Mouse (Mus musculus): ENCODE results near the gene Pnma1. TPM values are rescaled to one million over a fixed set of nuclear protein-coding genes. Genes with fewer than 3 reads are reported as not detected.
A peak's percentile ranks its signal among the peaks of the same experiment; 100 is the strongest.
"Not testable (repeated sequence)": the region's sequence is repeated elsewhere in the genome, so short reads cannot be mapped to it uniquely, and the experiment has no call there.

Gene Pnma1
- polyA plus RNA-seq, 1 experiment: 0.40 TPM

- Histone ChIP-seq H3K27ac (ENCODE audit: insufficient read depth, low read length) (no peak overlapping the region), H3K4me3 (ENCODE audit: extremely low read depth, insufficient read depth, insufficient read length) (no peak overlapping the region; the same call in 1 of the 2 replicates)
Measured at GRCm38 (mm10) chr12:84113676-84114075, 34.6 kb downstream of the Pnma1 start.

GRCm38 (mm10) chr12:84110814-84111213 is 37.5 kb downstream of the Pnma1 start:
- 66% methylated on average over 4 of the region's 4 CpGs for WGBS
- TF ChIP-seq CTCF (IDR thresholded peaks at IDR 0.05; ENCODE audit: extremely low read depth, insufficient read depth, insufficient read length, insufficient replicate concordance) (no peak), POLR2A (IDR thresholded peaks at IDR 0.05; ENCODE audit: low read depth, low read length) (no peak)
- no peak overlapping the region for H3K4me3 ChIP-seq (ENCODE audit: extremely low read depth, insufficient read depth, insufficient read length)

More at GRCm38 (mm10) chr12:84113676-84114075, 34.6 kb downstream of the Pnma1 start:
- Histone ChIP-seq H3K36me3 (ENCODE audit: control insufficient read depth, insufficient read depth, low read length) (no peaks in the 10 kb centered on the region), H3K4me1 (ENCODE audit: control insufficient read depth, insufficient read depth, insufficient read length) (peaks cover 3% of the 10 kb centered on the region; the same call in 1 of the 2 replicates), H3K27me3 (ENCODE audit: control insufficient read depth, insufficient read depth, low read length) (no peaks in the 10 kb centered on the region)
- 33% methylated on average over 6 of the region's 6 CpGs for WGBS
- DNase-seq (ENCODE audit: low read depth in 1 of 2, low spot score in 2 of 2): no peak
- TF ChIP-seq POLR2A (IDR thresholded peaks at IDR 0.05; ENCODE audit: low read depth, low read length) (no peak), CTCF (IDR thresholded peaks at IDR 0.05; ENCODE audit: extremely low read depth, insufficient read depth, insufficient read length, insufficient replicate concordance) (no peak)

GRCm38 (mm10) chr12:84109924-84110323 is 38.4 kb downstream of the Pnma1 start:
- DNase-seq (ENCODE audit: low read depth in 1 of 2, low spot score in 2 of 2): no peak
- Histone ChIP-seq H3K36me3 (ENCODE audit: control insufficient read depth, insufficient read depth, low read length) (no peaks in the 10 kb centered on the region), H3K27me3 (ENCODE audit: control insufficient read depth, insufficient read depth, low read length) (no peaks in the 10 kb centered on the region), H3K4me1 (ENCODE audit: control insufficient read depth, insufficient read depth, insufficient read length) (peaks cover 3% of the 10 kb centered on the region; the same call in 1 of the 2 replicates), H3K4me3 (ENCODE audit: extremely low read depth, insufficient read depth, insufficient read length) (no peak overlapping the region), H3K27ac (ENCODE audit: insufficient read depth, low read length) (no peak overlapping the region)
- WGBS: 88% methylated on average over 1 of the region's 1 CpGs
- TF ChIP-seq POLR2A (IDR thresholded peaks at IDR 0.05; ENCODE audit: low read depth, low read length) (no peak), CTCF (IDR thresholded peaks at IDR 0.05; ENCODE audit: extremely low read depth, insufficient read depth, insufficient read length, insufficient replicate concordance) (no peak)

More at GRCm38 (mm10) chr12:84110814-84111213, 37.5 kb downstream of the Pnma1 start:
- H3K4me1 ChIP-seq (ENCODE audit: control insufficient read depth, insufficient read depth, insufficient read length): peaks cover 3% of the 10 kb centered on the region; the same call in 1 of the 2 replicates
- no peak for DNase-seq (ENCODE audit: low read depth in 1 of 2, low spot score in 2 of 2)
- no peaks in the 10 kb centered on the region for H3K36me3 ChIP-seq (ENCODE audit: control insufficient read depth, insufficient read depth, low read length)
- no peak overlapping the region for H3K27ac ChIP-seq (ENCODE audit: insufficient read depth, low read length)
- no peaks in the 10 kb centered on the region for H3K27me3 ChIP-seq (ENCODE audit: control insufficient read depth, insufficient read depth, low read length)

- Histone ChIP-seq H3K36me3 (ENCODE audit: control insufficient read depth, insufficient read depth, low read length) (no peaks in the 10 kb centered on the region), H3K4me3 (ENCODE audit: extremely low read depth, insufficient read depth, insufficient read length) (no peak overlapping the region), H3K27me3 (ENCODE audit: control insufficient read depth, insufficient read depth, low read length) (no peaks in the 10 kb centered on the region), H3K4me1 (ENCODE audit: control insufficient read depth, insufficient read depth, insufficient read length) (no peaks in the 10 kb centered on the region), H3K27ac (ENCODE audit: insufficient read depth, low read length) (no peak overlapping the region)
- DNase-seq (ENCODE audit: low read depth in 1 of 2, low spot score in 2 of 2): no peak
- 21% methylated on average over 1 of the region's 1 CpGs for WGBS
- TF ChIP-seq CTCF (IDR thresholded peaks at IDR 0.05; ENCODE audit: extremely low read depth, insufficient read depth, insufficient read length, insufficient replicate concordance): no peak
Measured at GRCm38 (mm10) chr12:84107692-84108091, 40.6 kb downstream of the Pnma1 start.

- DNase-seq (ENCODE audit: low read depth in 1 of 2, low spot score in 2 of 2): no peak
- no peak for TF ChIP-seq CTCF (IDR thresholded peaks at IDR 0.05; ENCODE audit: extremely low read depth, insufficient read depth, insufficient read length, insufficient replicate concordance)
- no peak for TF ChIP-seq POLR2A (IDR thresholded peaks at IDR 0.05; ENCODE audit: low read depth, low read length)
- 94% methylated on average over 3 of the region's 3 CpGs for WGBS
Measured at GRCm38 (mm10) chr12:84107012-84107411, 41.3 kb downstream of the Pnma1 start.

GRCm38 (mm10) chr12:84101493-84101845 is 46.8 kb downstream of the Pnma1 start:
- no peak overlapping the region for H3K27ac ChIP-seq (ENCODE audit: insufficient read depth, low read length)
- no peak for DNase-seq (ENCODE audit: low read depth in 1 of 2, low spot score in 2 of 2)

More at GRCm38 (mm10) chr12:84107012-84107411, 41.3 kb downstream of the Pnma1 start:
- Histone ChIP-seq H3K4me1 (ENCODE audit: control insufficient read depth, insufficient read depth, insufficient read length) (no peaks in the 10 kb centered on the region), H3K36me3 (ENCODE audit: control insufficient read depth, insufficient read depth, low read length) (no peaks in the 10 kb centered on the region), H3K27ac (ENCODE audit: insufficient read depth, low read length) (no peak overlapping the region), H3K4me3 (ENCODE audit: extremely low read depth, insufficient read depth, insufficient read length) (no peak overlapping the region), H3K27me3 (ENCODE audit: control insufficient read depth, insufficient read depth, low read length) (no peaks in the 10 kb centered on the region)

GRCm38 (mm10) chr12:84100604-84101492 is 47.4 kb downstream of the Pnma1 start, which contains the start of gene Acot6:
Gene Acot6, plus strand, starts transcription at chr12:84100654.
- DNase-seq (ENCODE audit: low read depth in 1 of 2, low spot score in 2 of 2): peak; percentile 6 to 17
- under 1% methylated on average over 79 of the region's 80 CpGs for WGBS
- not testable (repeated sequence) for H3K36me3 ChIP-seq (ENCODE audit: control insufficient read depth, insufficient read depth, low read length)

More at GRCm38 (mm10) chr12:84101493-84101845, 46.8 kb downstream of the Pnma1 start:
- H3K36me3 ChIP-seq (ENCODE audit: control insufficient read depth, insufficient read depth, low read length): no peaks in the 10 kb centered on the region
- peak overlapping the region; percentile 54 for H3K4me3 ChIP-seq (ENCODE audit: extremely low read depth, insufficient read depth, insufficient read length)
- no peaks in the 10 kb centered on the region for H3K27me3 ChIP-seq (ENCODE audit: control insufficient read depth, insufficient read depth, low read length)
- no peak for TF ChIP-seq CTCF (IDR thresholded peaks at IDR 0.05; ENCODE audit: extremely low read depth, insufficient read depth, insufficient read length, insufficient replicate concordance)
- TF ChIP-seq POLR2A (IDR thresholded peaks at IDR 0.05; ENCODE audit: low read depth, low read length): no peak
- WGBS: 61% methylated on average over 2 of the region's 2 CpGs
- peaks cover 3% of the 10 kb centered on the region; the same call in 1 of the 2 replicates for H3K4me1 ChIP-seq (ENCODE audit: control insufficient read depth, insufficient read depth, insufficient read length)

More at GRCm38 (mm10) chr12:84100604-84101492, 47.4 kb downstream of the Pnma1 start, which contains the start of gene Acot6:
- not testable (repeated sequence) for H3K27ac ChIP-seq (ENCODE audit: insufficient read depth, low read length); H3K27me3 ChIP-seq (ENCODE audit: control insufficient read depth, insufficient read depth, low read length); H3K4me1 ChIP-seq (ENCODE audit: control insufficient read depth, insufficient read depth, insufficient read length)
- peak within 1 kb of the TSS; percentile 54 for H3K4me3 ChIP-seq (ENCODE audit: extremely low read depth, insufficient read depth, insufficient read length)
